Mouse (Mus musculus): ENCODE measurements around the gene Snrpf. TPM values are rescaled to one million over a fixed set of nuclear protein-coding genes. Genes with fewer than 3 reads are reported as not detected.

Snrpf gene
- polyA plus RNA-seq (2016; fragmentation: Nextera tagmentation; extraction: Ambion mirVana) = 108 and 145 TPM in 2 replicates

- Histone ChIP-seq H3K4me3 (peak within 1 kb of the TSS; percentile 75), H3K27me3 (ENCODE audit: insufficient read depth, poor library complexity, severe bottlenecking) (no peaks in the 10 kb centered on the region), H3K4me1 (peaks cover 13% of the 10 kb centered on the region), H3K9me3 (no peaks in the 10 kb centered on the region), H3K36me3 (peaks cover 22% of the 10 kb centered on the region), H3K27ac (peak within 1 kb of the TSS; percentile 96)
- under 1% methylated on average over 63 of the region's 63 CpGs for WGBS
- peak; percentile 96 for DNase-seq (ENCODE audit: low spot score)
Measured at GRCm38 (mm10) chr10:93589281-93589848, at the start of gene Snrpf. TSS of gene Snrpf (minus strand) at chr10:93589706.

- H3K27me3 ChIP-seq (ENCODE audit: insufficient read depth, poor library complexity, severe bottlenecking) = peaks cover 76% of the 10 kb centered on the region
- no peaks in the 10 kb centered on the region for H3K9me3 ChIP-seq
- WGBS = 37% methylated on average over 9 of the region's 9 CpGs
- no peak overlapping the region for H3K4me3 ChIP-seq
- peaks cover 6% of the 10 kb centered on the region for H3K4me1 ChIP-seq
- H3K36me3 ChIP-seq = no peaks in the 10 kb centered on the region
- no peak for DNase-seq (ENCODE audit: low spot score)
- no peak overlapping the region for H3K27ac ChIP-seq
Measured at GRCm38 (mm10) chr10:93635941-93636340, 46.4 kb upstream of the Snrpf start.

- Histone ChIP-seq H3K4me3 (no peak overlapping the region), H3K9me3 (no peaks in the 10 kb centered on the region), H3K4me1 (no peaks in the 10 kb centered on the region), H3K27me3 (ENCODE audit: insufficient read depth, poor library complexity, severe bottlenecking) (peaks cover 56% of the 10 kb centered on the region), H3K27ac (no peak overlapping the region), H3K36me3 (no peaks in the 10 kb centered on the region)
- no peak for DNase-seq (ENCODE audit: low spot score)
- WGBS = 84% methylated on average over 2 of the region's 2 CpGs
Measured at GRCm38 (mm10) chr10:93633971-93634370, 44.5 kb upstream of the Snrpf start.

GRCm38 (mm10) chr10:93633563-93633962 lies 44.1 kb upstream of the Snrpf start:
- H3K4me1 ChIP-seq = no peaks in the 10 kb centered on the region
- H3K36me3 ChIP-seq = no peaks in the 10 kb centered on the region
- no peak for DNase-seq (ENCODE audit: low spot score)
- WGBS = 82% methylated on average over 5 of the region's 5 CpGs
- H3K4me3 ChIP-seq = no peak overlapping the region
- no peaks in the 10 kb centered on the region for H3K9me3 ChIP-seq
- no peak overlapping the region for H3K27ac ChIP-seq
- peaks cover 52% of the 10 kb centered on the region for H3K27me3 ChIP-seq (ENCODE audit: insufficient read depth, poor library complexity, severe bottlenecking)

- DNase-seq (ENCODE audit: low spot score) = no peak
- H3K4me1 ChIP-seq = no peaks in the 10 kb centered on the region
- 76% methylated on average over 4 of the region's 4 CpGs for WGBS
- peaks cover 37% of the 10 kb centered on the region for H3K27me3 ChIP-seq (ENCODE audit: insufficient read depth, poor library complexity, severe bottlenecking)
- H3K27ac ChIP-seq = no peak overlapping the region
- no peaks in the 10 kb centered on the region for H3K9me3 ChIP-seq
- no peak overlapping the region for H3K4me3 ChIP-seq
- H3K36me3 ChIP-seq = no peaks in the 10 kb centered on the region
Measured at GRCm38 (mm10) chr10:93632086-93632485, 42.6 kb upstream of the Snrpf start.

- no peaks in the 10 kb centered on the region for H3K9me3 ChIP-seq
- 86% methylated on average over 5 of the region's 5 CpGs for WGBS
- no peak for DNase-seq (ENCODE audit: low spot score)
- H3K36me3 ChIP-seq = no peaks in the 10 kb centered on the region
- no peak overlapping the region for H3K27ac ChIP-seq
- peaks cover 22% of the 10 kb centered on the region for H3K27me3 ChIP-seq (ENCODE audit: insufficient read depth, poor library complexity, severe bottlenecking)
- no peaks in the 10 kb centered on the region for H3K4me1 ChIP-seq
- H3K4me3 ChIP-seq = no peak overlapping the region
Measured at GRCm38 (mm10) chr10:93630310-93630709, 40.8 kb upstream of the Snrpf start.

GRCm38 (mm10) chr10:93624151-93624550 lies 34.6 kb upstream of the Snrpf start:
- Histone ChIP-seq H3K27ac (no peak overlapping the region), H3K4me1 (no peaks in the 10 kb centered on the region), H3K9me3 (no peaks in the 10 kb centered on the region), H3K36me3 (no peaks in the 10 kb centered on the region), H3K27me3 (ENCODE audit: insufficient read depth, poor library complexity, severe bottlenecking) (no peaks in the 10 kb centered on the region), H3K4me3 (no peak overlapping the region)
- WGBS = 85% methylated on average over 10 of the region's 10 CpGs
- no peak for DNase-seq (ENCODE audit: low spot score)

GRCm38 (mm10) chr10:93623725-93624124 lies 34.2 kb upstream of the Snrpf start:
- WGBS = 68% methylated on average over 9 of the region's 9 CpGs
- no peak overlapping the region for H3K27ac ChIP-seq
- no peaks in the 10 kb centered on the region for H3K36me3 ChIP-seq
- no peaks in the 10 kb centered on the region for H3K4me1 ChIP-seq
- no peaks in the 10 kb centered on the region for H3K9me3 ChIP-seq
- H3K27me3 ChIP-seq (ENCODE audit: insufficient read depth, poor library complexity, severe bottlenecking) = no peaks in the 10 kb centered on the region
- no peak overlapping the region for H3K4me3 ChIP-seq
- DNase-seq (ENCODE audit: low spot score) = no peak

GRCm38 (mm10) chr10:93620438-93621179 lies 31.1 kb upstream of the Snrpf start:
- Histone ChIP-seq H3K27ac (no peak overlapping the region), H3K4me1 (no peaks in the 10 kb centered on the region), H3K4me3 (no peak overlapping the region), H3K36me3 (no peaks in the 10 kb centered on the region), H3K27me3 (ENCODE audit: insufficient read depth, poor library complexity, severe bottlenecking) (no peaks in the 10 kb centered on the region), H3K9me3 (no peaks in the 10 kb centered on the region)
- WGBS = 51% methylated on average over 7 of the region's 7 CpGs
- no peak for DNase-seq (ENCODE audit: low spot score)

- 83% methylated on average over 8 of the region's 8 CpGs for WGBS
Measured at GRCm38 (mm10) chr10:93614850-93615249, 25.3 kb upstream of the Snrpf start.

GRCm38 (mm10) chr10:93611419-93612007 lies 22.0 kb upstream of the Snrpf start:
- Histone ChIP-seq H3K27ac (no peak overlapping the region), H3K4me3 (no peak overlapping the region), H3K27me3 (ENCODE audit: insufficient read depth, poor library complexity, severe bottlenecking) (no peaks in the 10 kb centered on the region), H3K4me1 (no peaks in the 10 kb centered on the region), H3K9me3 (no peaks in the 10 kb centered on the region), H3K36me3 (no peaks in the 10 kb centered on the region)
- WGBS = 44% methylated on average over 18 of the region's 18 CpGs
- DNase-seq (ENCODE audit: low spot score) = no peak

More at GRCm38 (mm10) chr10:93614850-93615249, 25.3 kb upstream of the Snrpf start:
- H3K27me3 ChIP-seq (ENCODE audit: insufficient read depth, poor library complexity, severe bottlenecking) = no peaks in the 10 kb centered on the region
- H3K9me3 ChIP-seq = no peaks in the 10 kb centered on the region
- DNase-seq (ENCODE audit: low spot score) = no peak
- H3K36me3 ChIP-seq = no peaks in the 10 kb centered on the region
- H3K4me1 ChIP-seq = no peaks in the 10 kb centered on the region
- no peak overlapping the region for H3K27ac ChIP-seq
- H3K4me3 ChIP-seq = no peak overlapping the region

GRCm38 (mm10) chr10:93610896-93611295 lies 21.4 kb upstream of the Snrpf start:
- no peak overlapping the region for H3K27ac ChIP-seq
- H3K4me3 ChIP-seq = no peak overlapping the region
- WGBS = 91% methylated on average over 1 of the region's 1 CpGs
- H3K9me3 ChIP-seq = no peaks in the 10 kb centered on the region
- DNase-seq (ENCODE audit: low spot score) = no peak
- no peaks in the 10 kb centered on the region for H3K36me3 ChIP-seq
- H3K4me1 ChIP-seq = no peaks in the 10 kb centered on the region
- no peaks in the 10 kb centered on the region for H3K27me3 ChIP-seq (ENCODE audit: insufficient read depth, poor library complexity, severe bottlenecking)

- 88% methylated on average over 7 of the region's 7 CpGs for WGBS
Measured at GRCm38 (mm10) chr10:93609236-93609635, 19.7 kb upstream of the Snrpf start.

More at GRCm38 (mm10) chr10:93609236-93609635, 19.7 kb upstream of the Snrpf start:
- no peaks in the 10 kb centered on the region for H3K4me1 ChIP-seq
- no peaks in the 10 kb centered on the region for H3K27me3 ChIP-seq (ENCODE audit: insufficient read depth, poor library complexity, severe bottlenecking)
- no peaks in the 10 kb centered on the region for H3K9me3 ChIP-seq
- DNase-seq (ENCODE audit: low spot score) = no peak
- H3K27ac ChIP-seq = no peak overlapping the region
- H3K4me3 ChIP-seq = no peak overlapping the region
- no peaks in the 10 kb centered on the region for H3K36me3 ChIP-seq
